Mouse (Mus musculus) heart, adult 2 months (tissue): Measurements from ENCODE around the gene H2-Q1. TPM values are rescaled to one million over a fixed set of nuclear protein-coding genes. Genes with fewer than 3 reads are reported as not detected.
"Not testable (repeated sequence)": the region's sequence is repeated elsewhere in the genome, so short reads cannot be mapped to it uniquely, and the experiment has no call there.

ENCODE experiments used
- DNase-seq, 2 experiments: peaks; one replicate each; pipeline ENCODE4 v3.0.0; 2021
- H3K27ac ChIP-seq: fragments of 200-600 bp; 2 replicates; pipeline ENCODE4 v1.8.1; 2022
- H3K27me3 ChIP-seq: fragments of 200-500 bp; 2 replicates; pipeline ENCODE4 v1.6.1; 2012; ENCODE audit warnings: mild to moderate bottlenecking, low read length, inconsistent platforms, mixed read lengths; ENCODE audit not compliant: control insufficient read depth, insufficient read depth
- H3K36me3 ChIP-seq: fragments of 200-500 bp; 2 replicates; pipeline ENCODE4 v1.6.1; 2012; ENCODE audit warnings: low read length, inconsistent platforms; ENCODE audit not compliant: control insufficient read depth, insufficient read depth
- H3K4me1 ChIP-seq: fragments of 200-500 bp; 2 replicates; pipeline ENCODE4 v1.6.1; 2011; ENCODE audit warnings: low read length; ENCODE audit not compliant: control insufficient read depth, insufficient read depth
- H3K4me3 ChIP-seq: fragments of 200-600 bp; 2 replicates; pipeline ENCODE4 v1.8.1; 2022
- H3K79me2 ChIP-seq: fragments of 200-500 bp; replicated peaks from 2 replicates; pipeline ENCODE4 v1.6.1; 2012; ENCODE audit warnings: mild to moderate bottlenecking, inconsistent platforms, low read length, moderate library complexity, mixed read lengths; ENCODE audit not compliant: control insufficient read depth, insufficient read depth
- H3K9ac ChIP-seq: fragments of 200-500 bp; 2 replicates; pipeline ENCODE4 v1.6.1; 2012; ENCODE audit warnings: low read depth, mild to moderate bottlenecking, control low read depth, inconsistent platforms, low read length, mixed read lengths
- CTCF ChIP-seq: fragments of 200-600 bp; IDR thresholded peaks from 2 replicates; pipeline ENCODE4 v1.8.1; 2022; ENCODE audit warnings: antibody characterized with exemption, mild to moderate bottlenecking, moderate library complexity
- EP300 ChIP-seq: fragments of 200-500 bp; IDR thresholded peaks from 2 replicates; pipeline ENCODE4 v1.6.1; 2011; ENCODE audit warnings: low read depth, low read length, control low read depth; ENCODE audit not compliant: insufficient read depth
- POLR2A ChIP-seq: fragments of 200-500 bp; IDR thresholded peaks from 2 replicates; pipeline ENCODE4 v1.6.1; 2011; ENCODE audit warnings: mild to moderate bottlenecking, low read depth, low read length, control low read depth; ENCODE audit not compliant: insufficient read depth
- WGBS: fragments of 180-500 bp; shearing (Covaris S2); methylation state at CpG from one replicate; pipeline ENCODE4 v1.1.7; 2018; 5-methylcytosine and 5-hydroxymethylcytosine counted together
- intact Hi-C: fragments of 180-260 bp; cut with DNase I; formaldehyde crosslinking; loops from one replicate; pipeline ENCODE4 v1.15.1; 2025
- polyA plus RNA-seq: library from polyadenylated mRNA; depleted of rRNA; stranded (reverse); fragments of >200 nt; gene quantifications from 2 replicates; pipeline ENCODE4 v1.2.3, GENCODE M21; 2012
- total RNA-seq, 2 experiments: library from RNA; stranded (reverse); gene quantifications; 2 replicates each; pipeline ENCODE4 v1.2.3; 2021

The H2-Q1 gene
- total and polyA plus RNA-seq, 3 experiments, result 1.5 TPM; not detected in 1

- TF ChIP-seq POLR2A (no peak), EP300 (no peak), CTCF (no peak)
- WGBS, result 65% methylated on average over 2 of the region's 2 CpGs
- intact Hi-C loops, result no loop called here
- Histone ChIP-seq H3K27me3 (no peaks in the 10 kb centered on the region), H3K4me3 (no peak overlapping the region), H3K79me2 (no peaks in the 10 kb centered on the region), H3K4me1 (peaks cover 1% of the 10 kb centered on the region; the same call in 1 of the 2 replicates), H3K36me3 (no peaks in the 10 kb centered on the region), H3K9ac (no peak overlapping the region), H3K27ac (no peak overlapping the region)
- DNase-seq, result no peak
Observed at GRCm38 (mm10) chr17:35303271-35303670, 16.9 kb upstream of the H2-Q1 start.

DNA sequence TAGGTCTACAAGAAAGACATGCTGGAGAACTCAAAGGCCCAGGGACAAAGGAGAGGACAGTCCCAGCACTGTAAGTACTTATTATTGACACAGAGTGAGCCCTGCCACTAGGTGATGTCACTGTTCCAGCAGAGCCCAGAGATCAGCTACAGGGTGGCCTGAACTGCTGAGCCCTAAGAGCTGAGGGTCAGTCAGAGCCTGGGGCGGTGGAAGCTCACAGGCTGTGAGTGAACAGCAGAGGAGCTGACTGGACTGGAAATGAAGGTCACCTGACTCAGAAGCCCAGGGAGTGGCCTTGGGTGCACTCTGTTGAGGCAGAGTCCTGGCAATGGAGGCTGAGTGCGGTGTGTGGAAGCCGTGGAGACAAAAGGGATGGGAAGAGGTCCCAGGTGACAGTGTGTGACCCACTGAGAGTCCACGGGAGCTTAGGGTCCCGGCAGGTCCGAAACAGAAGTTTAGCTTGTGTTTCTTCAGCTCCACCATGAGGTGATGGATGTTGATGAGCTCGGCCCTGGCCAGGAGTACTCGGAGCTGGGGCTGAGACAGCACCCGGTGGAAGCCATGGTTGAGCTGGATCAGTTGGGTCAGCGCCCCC lies 16.4 kb upstream of the H2-Q1 start:
- TF ChIP-seq CTCF (no peak), POLR2A (no peak), EP300 (no peak)
- Histone ChIP-seq H3K27me3 (no peaks in the 10 kb centered on the region), H3K4me3 (no peak overlapping the region), H3K36me3 (no peaks in the 10 kb centered on the region), H3K79me2 (no peaks in the 10 kb centered on the region), H3K4me1 (peaks cover 1% of the 10 kb centered on the region; the same call in 1 of the 2 replicates), H3K27ac (no peak overlapping the region), H3K9ac (no peak overlapping the region)
- intact Hi-C loops, result no loop called here
- WGBS, result 85% methylated on average over 10 of the region's 10 CpGs
- no peak for DNase-seq

- intact Hi-C loops, result no loop called here
- Histone ChIP-seq H3K27me3 (no peaks in the 10 kb centered on the region), H3K27ac (no peak overlapping the region), H3K9ac (no peak overlapping the region), H3K4me1 (peaks cover 1% of the 10 kb centered on the region; the same call in 1 of the 2 replicates), H3K79me2 (no peaks in the 10 kb centered on the region), H3K4me3 (no peak overlapping the region), H3K36me3 (no peaks in the 10 kb centered on the region)
- 45% methylated on average over 6 of the region's 6 CpGs for WGBS
- no peak for DNase-seq
- no peak for TF ChIP-seq EP300
- TF ChIP-seq CTCF, result no peak
- no peak for TF ChIP-seq POLR2A
Observed at GRCm38 (mm10) chr17:35304478-35304877, 15.7 kb upstream of the H2-Q1 start.

- H3K36me3 ChIP-seq, H3K4me1 ChIP-seq, H3K27me3 ChIP-seq, H3K79me2 ChIP-seq, intact Hi-C loops, H3K4me3 ChIP-seq, H3K27ac ChIP-seq, DNase-seq, H3K9ac ChIP-seq: not testable (repeated sequence)
- 73% methylated on average over 8 of the region's 8 CpGs for WGBS
Observed at GRCm38 (mm10) chr17:35304921-35305320, 15.3 kb upstream of the H2-Q1 start.

- TF ChIP-seq EP300 (no peak), CTCF (no peak), POLR2A (no peak)
- no peak overlapping the region for H3K4me3 ChIP-seq
- DNase-seq, result no peak
- H3K4me1 ChIP-seq, result no peaks in the 10 kb centered on the region
- H3K9ac ChIP-seq, result no peak overlapping the region
- H3K36me3 ChIP-seq, result no peaks in the 10 kb centered on the region
- H3K27ac ChIP-seq, result no peak overlapping the region
- no peaks in the 10 kb centered on the region for H3K79me2 ChIP-seq
- intact Hi-C loops, result loop anchor here (2.0 kb wide), 1 partner anchor 38 kb away; no protein-coding TSS in a partner anchor
- peaks cover 11% of the 10 kb centered on the region for H3K27me3 ChIP-seq
Observed at GRCm38 (mm10) chr17:35318671-35319070, 1.5 kb upstream of the H2-Q1 start.

GRCm38 (mm10) chr17:35325124-35325523 lies 4.9 kb downstream of the H2-Q1 start:
- H3K4me1 ChIP-seq, DNase-seq, intact Hi-C loops, H3K27ac ChIP-seq, H3K79me2 ChIP-seq, H3K4me3 ChIP-seq, H3K27me3 ChIP-seq, H3K9ac ChIP-seq, H3K36me3 ChIP-seq: not testable (repeated sequence)
- peak; percentile 20; the same call in 1 of the 2 replicates for TF ChIP-seq CTCF
- WGBS, result 73% methylated on average over 1 of the region's 1 CpGs

GRCm38 (mm10) chr17:35326000-35326399 lies 5.8 kb downstream of the H2-Q1 start:
- intact Hi-C loops, H3K9ac ChIP-seq, H3K27ac ChIP-seq, H3K36me3 ChIP-seq, H3K27me3 ChIP-seq, H3K79me2 ChIP-seq, DNase-seq, H3K4me3 ChIP-seq, H3K4me1 ChIP-seq: not testable (repeated sequence)
